Mouse (Mus musculus) stomach, embryonic 16.5 days (tissue): Measurements from ENCODE around the gene Wfdc9. TPM values are rescaled to one million over a fixed set of nuclear protein-coding genes. Genes with fewer than 3 reads are reported as not detected.
"Not testable (repeated sequence)": the region's sequence is repeated elsewhere in the genome, so short reads cannot be mapped to it uniquely, and the experiment has no call there.

Source experiments
- ATAC-seq: fragments of 200-750 bp; cut with Nextera tagmentation; 2 replicates; pipeline ENCODE4 v1.8.0; 2017; ENCODE audit warnings: moderate number of reproducible peaks, moderate TSS enrichment; ENCODE audit not compliant: insufficient read depth, low FRiP score
- H3K27ac ChIP-seq: fragments of 300-500 bp; sonication (generic); 2 replicates; pipeline ENCODE4 v1.5.1; 2014; ENCODE audit warnings: low read length
- H3K27me3 ChIP-seq: fragments of 300-500 bp; sonication (generic); 2 replicates; pipeline ENCODE4 v1.6.1; 2014; ENCODE audit warnings: low read length, control low read depth, mixed read lengths; ENCODE audit not compliant: control insufficient read depth, insufficient read depth
- H3K36me3 ChIP-seq: fragments of 300-500 bp; sonication (generic); 2 replicates; pipeline ENCODE4 v1.6.1; 2014; ENCODE audit warnings: low read length; ENCODE audit not compliant: control insufficient read depth, insufficient read depth
- H3K4me1 ChIP-seq: fragments of 300-500 bp; sonication (generic); 2 replicates; pipeline ENCODE4 v1.6.1; 2014; ENCODE audit warnings: low read length, control low read depth, mixed read lengths; ENCODE audit not compliant: control insufficient read depth, insufficient read depth
- H3K4me2 ChIP-seq: fragments of 300-500 bp; sonication (generic); 2 replicates; pipeline ENCODE4 v1.6.1; 2014; ENCODE audit warnings: low read depth, low read length, mixed read lengths
- H3K4me3 ChIP-seq: fragments of 300-500 bp; sonication (generic); replicated peaks from 2 replicates; pipeline ENCODE4 v1.5.1; 2014; ENCODE audit warnings: mild to moderate bottlenecking, low read length
- H3K9ac ChIP-seq: fragments of 300-500 bp; sonication (generic); 2 replicates; pipeline ENCODE4 v1.6.1; 2014; ENCODE audit warnings: low read length
- H3K9me3 ChIP-seq: fragments of 300-500 bp; sonication (generic); replicated peaks from 2 replicates; pipeline ENCODE4 v1.6.1; 2016; ENCODE audit warnings: low read length, control low read depth; ENCODE audit not compliant: control insufficient read depth
- WGBS: fragments of 180-500 bp; shearing (Covaris S2); extraction: QIAGEN DNeasy Blood & Tissue Kit; methylation state at CpG from one replicate; pipeline ENCODE4 v1.1.7; 2014; 5-methylcytosine and 5-hydroxymethylcytosine counted together
- polyA plus RNA-seq: library from polyadenylated mRNA; unstranded; fragments of >200 nt; fragmentation: Nextera tagmentation; extraction: Ambion mirVana; gene quantifications from 2 replicates; pipeline ENCODE4 v1.2.1, GENCODE M21; 2015

The Wfdc9 gene
- polyA plus RNA-seq, 1 experiment from 2014 or later: not detected

- H3K4me3 ChIP-seq: no peak overlapping the region
- no peak overlapping the region for H3K4me2 ChIP-seq
- ATAC-seq: no peak
- no peaks in the 10 kb centered on the region for H3K4me1 ChIP-seq
- no peaks in the 10 kb centered on the region for H3K36me3 ChIP-seq
- WGBS: 75% methylated on average over 13 of the region's 13 CpGs
- no peaks in the 10 kb centered on the region for H3K27me3 ChIP-seq
- no peak overlapping the region for H3K27ac ChIP-seq
- H3K9me3 ChIP-seq: no peaks in the 10 kb centered on the region
- no peak overlapping the region for H3K9ac ChIP-seq
Measured at GRCm38 (mm10) chr2:164641881-164642673, 14.3 kb downstream of the Wfdc9 start.

GRCm38 (mm10) chr2:164641129-164641528, 15.3 kb downstream of the Wfdc9 start:
- 69% methylated on average over 7 of the region's 7 CpGs for WGBS
- Histone ChIP-seq H3K4me1 (no peaks in the 10 kb centered on the region), H3K9me3 (no peaks in the 10 kb centered on the region), H3K36me3 (no peaks in the 10 kb centered on the region), H3K27me3 (no peaks in the 10 kb centered on the region), H3K4me2 (no peak overlapping the region), H3K4me3 (no peak overlapping the region), H3K9ac (no peak overlapping the region), H3K27ac (no peak overlapping the region)
- no peak for ATAC-seq

GRCm38 (mm10) chr2:164638696-164639095, 17.7 kb downstream of the Wfdc9 start, which contains the start of gene Wfdc16:
Gene Wfdc16 (minus strand): TSS chr2:164638796.
- no peak for ATAC-seq
- Histone ChIP-seq H3K27ac (no peak within 1 kb of the TSS), H3K27me3 (no peaks in the 10 kb centered on the region), H3K4me1 (no peaks in the 10 kb centered on the region), H3K4me2 (no peak within 1 kb of the TSS), H3K36me3 (no peaks in the 10 kb centered on the region), H3K4me3 (no peak within 1 kb of the TSS), H3K9ac (no peak within 1 kb of the TSS), H3K9me3 (no peaks in the 10 kb centered on the region)
- WGBS: 81% methylated on average over 3 of the region's 3 CpGs

- Histone ChIP-seq H3K9me3 (no peaks in the 10 kb centered on the region), H3K27me3 (no peaks in the 10 kb centered on the region), H3K4me2 (no peak overlapping the region), H3K9ac (no peak overlapping the region), H3K27ac (no peak overlapping the region), H3K4me3 (no peak overlapping the region), H3K4me1 (no peaks in the 10 kb centered on the region), H3K36me3 (no peaks in the 10 kb centered on the region)
- WGBS: 76% methylated on average over 9 of the region's 9 CpGs
- no peak for ATAC-seq
Measured at GRCm38 (mm10) chr2:164635266-164635665, 21.1 kb downstream of the Wfdc9 start.

- Histone ChIP-seq H3K9me3 (no peaks in the 10 kb centered on the region), H3K27me3 (no peaks in the 10 kb centered on the region), H3K9ac (no peak overlapping the region), H3K4me1 (no peaks in the 10 kb centered on the region), H3K4me3 (no peak overlapping the region), H3K27ac (no peak overlapping the region), H3K36me3 (no peaks in the 10 kb centered on the region), H3K4me2 (no peak overlapping the region)
- WGBS: 77% methylated on average over 4 of the region's 4 CpGs
- no peak for ATAC-seq
Measured at GRCm38 (mm10) chr2:164621775-164622174, 34.6 kb downstream of the Wfdc9 start.

GRCm38 (mm10) chr2:164619050-164619449, 37.3 kb downstream of the Wfdc9 start:
- WGBS: 59% methylated on average over 5 of the region's 5 CpGs
- Histone ChIP-seq H3K9me3 (no peaks in the 10 kb centered on the region), H3K9ac (no peak overlapping the region), H3K4me1 (no peaks in the 10 kb centered on the region), H3K36me3 (no peaks in the 10 kb centered on the region), H3K27me3 (no peaks in the 10 kb centered on the region), H3K4me2 (no peak overlapping the region), H3K27ac (no peak overlapping the region), H3K4me3 (no peak overlapping the region)
- no peak for ATAC-seq

GRCm38 (mm10) chr2:164615386-164615785, 41.0 kb downstream of the Wfdc9 start:
- Histone ChIP-seq H3K4me2 (no peak overlapping the region), H3K36me3 (no peaks in the 10 kb centered on the region)
- 91% methylated on average over 3 of the region's 3 CpGs for WGBS

GRCm38 (mm10) chr2:164613471-164613870, 42.9 kb downstream of the Wfdc9 start, which contains the start of the genes Wfdc6b and Wfdc8:
Gene Wfdc6b (plus strand): TSS chr2:164613522.
Gene Wfdc8 (minus strand): TSS chr2:164613626.
- H3K9me3 ChIP-seq, H3K9ac ChIP-seq, H3K4me3 ChIP-seq, H3K36me3 ChIP-seq, ATAC-seq, H3K27ac ChIP-seq, H3K4me1 ChIP-seq, H3K4me2 ChIP-seq, H3K27me3 ChIP-seq: not testable (repeated sequence)
- 48% methylated on average over 8 of the region's 8 CpGs for WGBS

More at GRCm38 (mm10) chr2:164615386-164615785, 41.0 kb downstream of the Wfdc9 start:
- Histone ChIP-seq H3K4me3 (no peak overlapping the region), H3K9me3 (no peaks in the 10 kb centered on the region), H3K4me1 (no peaks in the 10 kb centered on the region), H3K9ac (no peak overlapping the region), H3K27ac (no peak overlapping the region), H3K27me3 (no peaks in the 10 kb centered on the region)
- ATAC-seq: no peak

GRCm38 (mm10) chr2:164608781-164609180, 47.6 kb downstream of the Wfdc9 start:
- ATAC-seq: no peak
- Histone ChIP-seq H3K27me3 (no peaks in the 10 kb centered on the region), H3K9ac (no peak overlapping the region), H3K27ac (no peak overlapping the region), H3K36me3 (no peaks in the 10 kb centered on the region), H3K4me2 (no peak overlapping the region), H3K4me1 (no peaks in the 10 kb centered on the region), H3K4me3 (no peak overlapping the region), H3K9me3 (no peaks in the 10 kb centered on the region; the same call in 1 of the 2 replicates)
- 61% methylated on average over 6 of the region's 6 CpGs for WGBS
